Mouse (Mus musculus) ES-E14 (cell line): ENCODE results near the gene Paxx.

Experiments used
- CHD2 ChIP-seq: IDR thresholded peaks from 2 replicates; pipeline ENCODE4 v1.6.1; 2014; ENCODE audit warnings: mild to moderate bottlenecking, low read depth, low read length, inconsistent platforms
- ZNF384 ChIP-seq: IDR thresholded peaks from 2 replicates; pipeline ENCODE4 v1.6.1; 2012; ENCODE audit warnings: low read depth, low read length, inconsistent platforms

DNA sequence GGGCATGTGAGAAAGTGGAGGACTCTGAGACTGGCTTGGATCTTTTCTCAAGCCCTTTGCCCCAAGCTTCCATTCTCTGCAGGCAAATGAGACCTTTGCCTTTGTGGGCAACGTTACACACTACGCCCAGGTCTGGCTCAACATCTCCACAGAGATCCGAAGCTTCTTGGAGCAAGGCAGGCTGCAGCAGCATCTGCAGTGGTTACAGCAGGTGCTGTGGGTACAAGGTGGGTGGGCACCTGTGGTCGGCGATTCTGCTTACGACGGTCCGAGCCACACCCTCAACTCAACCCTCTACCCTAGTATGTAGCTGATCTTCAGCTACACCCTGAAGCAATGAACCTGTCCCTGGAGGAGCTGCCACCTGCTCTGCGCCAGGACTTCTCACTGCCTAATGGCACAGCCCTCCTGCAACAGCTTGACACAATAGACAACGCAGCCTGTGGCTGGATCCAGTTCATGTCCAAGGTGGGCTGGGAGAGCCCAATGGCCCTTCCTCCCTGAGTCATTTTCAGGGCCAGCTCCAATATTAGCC, 24.5 kb downstream of the Paxx start:
- TF ChIP-seq CHD2, result no peak
- TF ChIP-seq ZNF384, result no peak
